26 mouse cellular contexts compared by ENCODE assay signal in the genomic region with DNA sequence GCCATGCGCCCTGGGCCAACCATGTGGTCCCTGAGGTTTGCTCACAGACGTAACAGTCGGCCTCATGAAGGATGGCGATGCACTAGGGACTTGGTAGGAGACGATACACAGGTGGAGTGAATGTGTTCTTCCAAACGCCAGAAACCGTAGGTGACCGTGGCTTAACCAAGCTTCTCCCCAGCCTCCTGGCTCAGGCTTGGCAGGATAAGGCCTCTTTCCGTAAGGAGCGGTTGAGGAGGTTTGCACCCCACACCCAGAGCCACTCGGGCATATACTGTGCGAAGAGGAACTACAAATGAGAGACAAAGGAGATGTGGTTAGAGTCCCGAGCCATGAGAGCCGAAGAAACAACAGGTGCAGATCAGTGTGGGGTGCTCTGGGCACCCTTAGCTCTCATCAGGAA. TPM values are rescaled to one million over a fixed set of nuclear protein-coding genes. Genes with fewer than 3 reads are reported as not detected.
DNase-seq lines count a peak whose midpoint lies in the region; TF ChIP-seq lines count a peak whose summit lies in the region.
"Had no signal": no experiment of that assay in that cellular context is flagged by ENCODE, and none has a peak within 500 bp of the region (broad histone marks: within the 10 kb centered on the region; RNA-seq: fewer than 3 reads in every experiment).

No protein-coding gene starts in this region.

- peaks cover 51% of the 10 kb centered on the region for H3K36me3 ChIP-seq in thymus, adult 2 months (ENCODE audit: control insufficient read depth, insufficient read depth, low read length)

- 17% methylated on average over 14 of the region's 14 CpGs for WGBS in thymus, adult 2 months

- no peak overlapping the region for H3K4me3 ChIP-seq in thymus, adult 2 months (ENCODE audit: control insufficient read depth, insufficient read depth, low read length)
- H3K4me3 ChIP-seq: embryonic facial prominence, embryonic 10.5 days; hindbrain, embryonic 13.5 days; left cerebral cortex, adult 2 months; midbrain, embryonic 13.5 days had no signal

- peak overlapping the region; percentile 94 for H3K27ac ChIP-seq in thymus, adult 2 months (ENCODE audit: control insufficient read depth, insufficient read depth, low read length)
- H3K27ac ChIP-seq: embryonic facial prominence, embryonic 10.5 days; hindbrain, embryonic 13.5 days; kidney, postnatal 0 days; left cerebral cortex, adult 2 months; midbrain, embryonic 13.5 days had no signal

- TF ChIP-seq POLR2A in thymus, adult 2 months (IDR thresholded peaks at IDR 0.05; ENCODE audit: control insufficient read depth, extremely low read depth, insufficient read depth, low read length, poor library complexity), result no peak; the same call in 1 of the 2 replicates

- peaks cover 87% of the 10 kb centered on the region for H3K4me1 ChIP-seq in thymus, adult 2 months (replicated peaks; ENCODE audit: control insufficient read depth, insufficient read depth, low read length)

- H3K27me3 ChIP-seq in thymus, adult 2 months (ENCODE audit: control insufficient read depth, insufficient read depth, low read length), result no peaks in the 10 kb centered on the region
- H3K27me3 ChIP-seq: CH12.LX; hindbrain, embryonic 13.5 days; midbrain, embryonic 13.5 days; Patski had no signal

- DNase-seq in cerebellum, adult 9-11 months, result peak; percentile 44
- no peak for DNase-seq in cerebellum, adult 8-10 months
- peak; percentile 25 to 27 for DNase-seq in spleen, adult 18-20 months
- DNase-seq in spleen, adult 12 weeks (ENCODE audit: low spot score), result no peak
- DNase-seq in thymus, adult 2 months, result peak; percentile 56
- peak; percentile 60 for DNase-seq in thymus, postnatal 4 days
- no peak for DNase-seq in kidney, adult 8-10 months
- DNase-seq in frontal cortex, postnatal 25 days (ENCODE audit: low spot score in 2 of 2), result no peak
- DNase-seq: adrenal gland, postnatal 36 days; gastrocnemius, postnatal 36 days; heart, postnatal 36 days; kidney, adult 18-20 months; left cerebral cortex, postnatal 4 days; lung, adult 18-20 months; right cerebral cortex, postnatal 14 days had no signal

- TF ChIP-seq CTCF in thymus, adult 2 months (IDR thresholded peaks at IDR 0.05; ENCODE audit: borderline replicate concordance, control insufficient read depth, extremely low read depth, insufficient read depth, low read length, poor library complexity), result no peak

RNA-seq across cellular contexts. Expression of gene Mbtps1, which starts 5.3 kb away (rescaled TPM):
- 166 and 177 TPM in 2 replicates for polyA plus RNA-seq in thymus, adult 2 months (2012; rRNA removed)

RNA-seq across cellular contexts. Expression of gene Hsdl1, which starts 11.1 kb away (rescaled TPM):
- polyA plus RNA-seq in thymus, adult 2 months (2012; rRNA removed), result 149 and 176 TPM in 2 replicates

RNA-seq across cellular contexts. Expression of gene Dnaaf1, which starts 11.2 kb away (rescaled TPM):
- 0.90 and 1.1 TPM in 2 replicates for polyA plus RNA-seq in thymus, adult 2 months (2012; rRNA removed)
- polyA plus RNA-seq: neural tube, embryonic 11.5 days had no signal

RNA-seq across cellular contexts. Expression of gene Taf1c, which starts 41.2 kb away (rescaled TPM):
- polyA plus RNA-seq in thymus, adult 2 months (2012; rRNA removed), result 109 and 112 TPM in 2 replicates

RNA-seq across cellular contexts. Expression of gene Adad2, which starts 48.7 kb away (rescaled TPM):
- 0.22 and 0.34 TPM in 2 replicates for polyA plus RNA-seq in thymus, adult 2 months (2012; rRNA removed)
- polyA plus RNA-seq: G1E; heart, embryonic 14.5 days; hindbrain, embryonic 13.5 days; kidney, postnatal 0 days; liver, embryonic 11.5 days; midbrain, embryonic 13.5 days; neural tube, embryonic 11.5 days; Patski had no signal

Comparison
In these comparisons a context has a peak if more than half of its experiments do, and no peak if none do; other contexts are left out.
1. DNase-seq: peak in cerebellum, adult 9-11 months (single experiment), spleen, adult 18-20 months (2 of 2), thymus, adult 2 months (single experiment) and thymus, postnatal 4 days (single experiment); none in cerebellum, adult 8-10 months (single experiment), spleen, adult 12 weeks (single experiment), kidney, adult 8-10 months (0 of 2) and frontal cortex, postnatal 25 days (0 of 2).